Mouse (Mus musculus) cerebellum, adult 2 months (tissue): ENCODE results near the gene I0C0044D17Rik. TPM values are rescaled to one million over a fixed set of nuclear protein-coding genes. Genes with fewer than 3 reads are reported as not detected.

Source experiments
- DNase-seq, 2 experiments: peaks; one replicate each; pipeline ENCODE4 v3.0.0; 2021
- H3K27ac ChIP-seq: fragments of 200-500 bp; 2 replicates; pipeline ENCODE4 v1.5.1; 2012; ENCODE audit warnings: low read length, control low read depth, inconsistent platforms; ENCODE audit not compliant: insufficient read depth
- H3K27me3 ChIP-seq: fragments of 200-500 bp; 2 replicates; pipeline ENCODE4 v1.6.1; 2012; ENCODE audit warnings: inconsistent platforms, mild to moderate bottlenecking, low read length, moderate library complexity; ENCODE audit not compliant: control insufficient read depth, insufficient read depth
- H3K4me1 ChIP-seq: fragments of 200-500 bp; 2 replicates; pipeline ENCODE4 v1.6.1; 2011; ENCODE audit warnings: low read length; ENCODE audit not compliant: control insufficient read depth, insufficient read depth
- H3K4me3 ChIP-seq: fragments of 200-500 bp; replicated peaks from 2 replicates; pipeline ENCODE3; 2011; ENCODE audit warnings: mild to moderate bottlenecking, low read depth, low read length, control low read depth; ENCODE audit not compliant: insufficient read depth
- CTCF ChIP-seq: fragments of 200-500 bp; IDR thresholded peaks from 2 replicates; pipeline ENCODE4 v1.5.1; 2011; ENCODE audit warnings: low read depth, mild to moderate bottlenecking, control low read depth, low read length, moderate library complexity, borderline replicate concordance; ENCODE audit not compliant: insufficient read depth
- POLR2A ChIP-seq: fragments of 200-500 bp; IDR thresholded peaks from 2 replicates; pipeline ENCODE4 v1.6.1; 2011; ENCODE audit warnings: low read length, control low read depth, borderline replicate concordance; ENCODE audit not compliant: insufficient read depth
- WGBS: fragments of 180-500 bp; shearing (Covaris S2); methylation state at CpG from one replicate; pipeline ENCODE4 v1.1.7; 2018; 5-methylcytosine and 5-hydroxymethylcytosine counted together
- polyA plus RNA-seq: library from polyadenylated mRNA; depleted of rRNA; stranded (reverse); fragments of >200 nt; gene quantifications from 2 replicates; pipeline ENCODE4 v1.2.3, GENCODE M21; 2012

The I0C0044D17Rik gene
- polyA plus RNA-seq, 1 experiment: not detected

DNA sequence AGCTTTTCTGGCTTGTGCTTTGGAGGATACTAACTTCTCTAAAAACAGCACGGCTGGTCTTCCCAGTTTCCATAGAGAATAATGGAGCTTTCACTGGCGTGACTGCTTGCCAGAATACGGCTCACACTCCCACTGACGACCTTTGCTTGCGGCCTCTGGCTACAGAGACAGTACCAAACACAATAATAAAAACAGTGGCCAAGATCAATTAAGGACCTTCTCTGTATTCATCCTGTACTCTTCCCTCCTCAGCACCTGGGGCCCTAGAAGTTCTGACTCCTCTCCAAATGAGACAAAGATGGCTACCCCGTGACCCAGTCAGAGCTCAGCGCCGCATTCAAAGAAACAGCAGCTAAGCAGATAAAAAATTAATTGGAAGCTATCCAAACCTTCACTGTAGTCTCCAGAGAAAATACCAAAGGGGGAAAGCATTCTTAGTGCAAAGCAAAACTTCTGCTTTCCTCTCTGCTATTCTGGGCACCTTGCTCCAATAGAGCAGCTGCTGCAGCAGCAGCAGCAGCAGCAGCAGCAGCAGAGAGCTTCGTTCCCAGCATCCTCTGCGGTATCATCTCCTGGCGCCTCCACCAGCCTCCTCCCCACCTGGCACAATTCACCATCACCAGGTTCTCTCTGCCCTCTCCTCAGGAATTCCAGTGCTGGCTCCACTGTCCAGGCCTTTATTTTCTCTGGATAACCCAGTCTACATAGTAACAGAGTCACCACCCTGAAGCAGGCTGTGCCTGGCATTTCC, 26.9 kb downstream of the I0C0044D17Rik start:
- WGBS: 19% methylated on average over 11 of the region's 11 CpGs
- Histone ChIP-seq H3K27ac (no peak overlapping the region), H3K4me3 (no peak overlapping the region), H3K4me1 (no peaks in the 10 kb centered on the region), H3K27me3 (no peaks in the 10 kb centered on the region)
- no peak for DNase-seq
- TF ChIP-seq CTCF (no peak), POLR2A (no peak)

GRCm38 (mm10) chr4:98795241-98795640, 28.4 kb downstream of the I0C0044D17Rik start:
- Histone ChIP-seq H3K4me3 (no peak overlapping the region), H3K4me1 (no peaks in the 10 kb centered on the region), H3K27ac (no peak overlapping the region), H3K27me3 (no peaks in the 10 kb centered on the region)
- 90% methylated on average over 2 of the region's 2 CpGs for WGBS
- DNase-seq: no peak
- TF ChIP-seq POLR2A: no peak
- no peak for TF ChIP-seq CTCF

GRCm38 (mm10) chr4:98793486-98793885, 30.2 kb downstream of the I0C0044D17Rik start:
- no peak overlapping the region for H3K27ac ChIP-seq
- no peak for DNase-seq
- H3K4me3 ChIP-seq: no peak overlapping the region
- no peaks in the 10 kb centered on the region for H3K4me1 ChIP-seq
- TF ChIP-seq POLR2A: no peak
- no peaks in the 10 kb centered on the region for H3K27me3 ChIP-seq
- 91% methylated on average over 9 of the region's 9 CpGs for WGBS

- Histone ChIP-seq H3K27ac (no peak overlapping the region), H3K27me3 (no peaks in the 10 kb centered on the region), H3K4me1 (no peaks in the 10 kb centered on the region), H3K4me3 (no peak overlapping the region)
- TF ChIP-seq CTCF: no peak
- TF ChIP-seq POLR2A: no peak
- WGBS: 42% methylated on average over 1 of the region's 1 CpGs
- DNase-seq: no peak
Measured at GRCm38 (mm10) chr4:98790721-98791120, 32.9 kb downstream of the I0C0044D17Rik start.

DNA sequence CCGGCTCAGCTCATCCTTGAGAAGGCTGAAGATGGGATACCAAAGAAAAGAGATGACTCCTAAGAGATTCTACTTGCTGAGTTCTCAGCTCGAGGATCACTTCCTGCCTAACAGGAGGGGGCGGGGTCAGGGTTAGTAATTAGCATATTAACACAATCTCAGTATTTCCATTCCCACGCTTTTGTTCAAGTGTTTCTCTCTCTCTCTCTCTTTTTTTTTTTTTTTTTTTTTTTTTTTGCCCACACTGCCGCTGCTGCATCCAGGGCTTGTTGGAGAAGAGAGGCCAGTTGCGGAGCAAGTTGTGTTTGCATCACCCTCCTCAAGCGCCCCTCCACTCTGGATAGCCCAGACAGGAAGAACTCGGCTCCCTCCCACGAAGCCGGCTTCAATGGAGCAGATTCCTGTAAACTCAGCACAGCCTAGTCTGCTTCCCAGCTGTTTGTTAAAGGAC, 33.8 kb downstream of the I0C0044D17Rik start:
- TF ChIP-seq CTCF: no peak
- no peak for TF ChIP-seq POLR2A
- Histone ChIP-seq H3K27ac (no peak overlapping the region), H3K4me3 (no peak overlapping the region), H3K27me3 (no peaks in the 10 kb centered on the region), H3K4me1 (no peaks in the 10 kb centered on the region)
- no peak for DNase-seq
- WGBS: 9% methylated on average over 10 of the region's 10 CpGs

GRCm38 (mm10) chr4:98789133-98789765, 34.4 kb downstream of the I0C0044D17Rik start:
- H3K4me3 ChIP-seq: no peak overlapping the region
- DNase-seq: no peak
- TF ChIP-seq CTCF: no peak
- no peak for TF ChIP-seq POLR2A
- H3K4me1 ChIP-seq: no peaks in the 10 kb centered on the region
- no peak overlapping the region for H3K27ac ChIP-seq
- H3K27me3 ChIP-seq: no peaks in the 10 kb centered on the region
- WGBS: 55% methylated on average over 7 of the region's 7 CpGs

DNA sequence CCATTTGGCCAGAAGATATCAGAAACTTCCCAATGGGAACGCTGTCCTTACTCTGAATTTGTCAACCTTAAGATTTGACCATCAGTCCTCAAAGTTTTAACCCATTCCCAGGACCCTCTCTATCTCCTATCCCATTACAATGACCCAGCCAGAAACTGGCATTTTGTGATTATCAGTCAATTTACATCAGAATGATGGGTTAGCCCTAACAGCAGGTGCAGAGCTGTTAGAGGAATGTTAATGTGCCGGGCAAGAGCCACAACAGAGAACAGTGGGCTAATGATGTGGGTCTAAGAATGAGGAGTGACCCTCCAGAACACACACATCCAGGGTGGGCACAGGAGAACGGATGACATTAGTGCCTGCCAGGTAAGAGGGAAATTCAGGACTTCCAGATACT, 37.4 kb downstream of the I0C0044D17Rik start:
- Histone ChIP-seq H3K27ac (no peak overlapping the region), H3K4me1 (no peaks in the 10 kb centered on the region), H3K4me3 (no peak overlapping the region), H3K27me3 (no peaks in the 10 kb centered on the region)
- 25% methylated on average over 3 of the region's 3 CpGs for WGBS
- DNase-seq: no peak
- TF ChIP-seq POLR2A: no peak
- no peak for TF ChIP-seq CTCF

- Histone ChIP-seq H3K27ac (no peak overlapping the region), H3K4me1 (no peaks in the 10 kb centered on the region), H3K27me3 (no peaks in the 10 kb centered on the region), H3K4me3 (no peak overlapping the region)
- no peak for DNase-seq
- TF ChIP-seq CTCF (no peak), POLR2A (no peak)
- WGBS: 44% methylated on average over 8 of the region's 8 CpGs
Measured at GRCm38 (mm10) chr4:98785851-98786250, 37.8 kb downstream of the I0C0044D17Rik start.
